Mouse (Mus musculus) layer of hippocampus, adult 9-11 months (tissue): ENCODE data around the gene Pde4c.

ENCODE experiments used
- DNase-seq: peaks from one replicate; pipeline ENCODE4 v3.0.0; 2022

The Pde4c gene

GRCm38 (mm10) chr8:70794215-70794614 is 70.7 kb downstream of the Pde4c start:
- DNase-seq, result no peak

GRCm38 (mm10) chr8:70795370-70795769 is 71.8 kb downstream of the Pde4c start:
- no peak for DNase-seq

GRCm38 (mm10) chr8:70796403-70797080 is 73.0 kb downstream of the Pde4c start:
- no peak for DNase-seq

DNA sequence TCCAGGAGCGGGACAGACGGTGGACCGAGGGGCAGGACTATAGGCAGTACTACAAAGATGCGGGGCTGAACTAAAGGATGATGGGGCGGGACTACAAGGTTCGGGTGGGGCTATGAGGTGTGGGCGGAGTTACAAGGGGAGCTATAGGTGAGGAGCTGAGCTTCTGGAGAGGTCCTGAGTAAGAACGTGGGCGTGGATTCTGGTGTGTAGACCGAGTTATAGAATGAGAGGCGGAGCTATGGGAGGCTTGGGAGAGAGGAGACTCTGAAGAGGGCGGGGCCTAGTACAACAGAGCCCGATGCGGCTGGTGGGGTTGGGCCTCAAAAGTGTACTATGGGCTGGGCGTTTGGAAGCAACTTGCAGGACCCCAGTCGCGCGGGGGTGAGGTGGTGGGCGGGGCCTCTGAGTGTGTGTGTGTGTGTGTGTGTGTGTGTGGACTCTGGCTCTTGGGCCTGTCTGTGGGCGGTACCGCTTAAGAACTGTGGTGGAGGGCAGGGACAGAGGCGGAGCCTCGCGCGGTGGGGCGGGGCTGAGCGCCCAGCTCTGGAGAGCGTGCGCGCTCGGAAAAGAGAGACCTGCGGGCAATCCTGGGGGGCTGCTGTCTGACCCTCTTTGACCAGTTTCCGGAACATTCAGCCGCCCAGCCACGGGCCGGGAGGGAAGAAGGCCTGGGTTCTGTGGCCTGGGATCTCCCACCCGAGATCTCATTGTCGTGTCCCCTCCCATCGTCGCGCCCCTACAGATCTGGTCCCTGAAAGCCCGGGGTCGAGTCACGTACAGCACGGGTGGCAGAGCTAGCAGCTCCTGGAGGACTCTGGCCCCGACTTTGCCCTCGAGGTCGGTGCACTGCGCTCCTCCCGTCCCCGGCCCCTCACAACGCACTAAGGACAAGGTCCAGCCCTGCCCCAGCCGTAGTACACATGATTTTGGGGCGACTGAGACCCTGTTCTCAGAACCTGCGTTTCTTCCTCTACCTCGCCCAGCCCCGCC is 73.9 kb downstream of the Pde4c start:
- DNase-seq, result peak; percentile 96

DNA sequence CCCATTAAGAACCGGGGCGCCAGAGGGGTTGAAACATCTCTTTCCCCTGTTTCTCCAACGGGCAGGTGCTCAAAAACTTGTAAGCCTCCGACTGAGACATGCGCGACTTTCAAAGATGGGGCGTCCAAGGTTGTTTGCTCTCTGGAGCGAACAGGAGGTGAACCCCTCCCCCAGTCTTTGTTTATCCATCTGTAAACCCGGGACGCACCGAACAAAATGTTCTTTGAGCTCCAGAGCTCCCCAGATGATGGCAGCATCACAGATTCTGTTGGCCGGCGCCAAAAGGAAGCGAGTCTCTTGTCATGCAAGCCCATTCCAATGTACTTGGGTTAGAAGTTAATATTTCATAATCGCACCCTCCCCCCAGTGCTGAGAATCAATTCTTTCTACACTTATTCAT is 74.8 kb downstream of the Pde4c start:
- DNase-seq, result peak; percentile 89

DNA sequence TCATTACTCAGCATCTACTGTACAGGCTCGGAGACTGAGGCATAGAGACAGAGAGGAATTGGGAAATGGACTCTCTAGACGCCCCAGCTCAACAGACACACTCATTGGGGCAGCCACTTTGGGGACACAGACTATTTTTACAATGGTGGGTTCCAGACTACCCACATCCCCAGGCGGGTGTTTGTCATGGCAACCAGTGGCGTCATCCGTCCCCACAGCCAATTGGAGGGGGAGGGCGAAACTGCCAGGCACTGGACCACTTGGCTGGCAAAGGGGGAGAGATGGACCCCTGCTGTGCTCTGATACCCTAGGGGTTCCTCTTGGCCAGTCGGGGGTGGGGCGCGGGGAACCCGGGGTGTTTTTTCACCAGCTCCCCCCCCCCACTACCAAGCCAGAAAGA is 77.1 kb downstream of the Pde4c start:
- peak; percentile 72 for DNase-seq
